Mouse (Mus musculus): ENCODE measurements around the gene Bsg.

Bsg gene

GRCm38 (mm10) chr10:79705951-79706350 is 1.7 kb downstream of the Bsg start:
- DNase-seq (ENCODE audit: low spot score), result no peak

GRCm38 (mm10) chr10:79706406-79707094 is 2.3 kb downstream of the Bsg start:
- DNase-seq (ENCODE audit: low spot score), result no peak

- no peak for DNase-seq (ENCODE audit: low spot score)
Observed at GRCm38 (mm10) chr10:79707162-79707561, 2.9 kb downstream of the Bsg start.

- no peak for DNase-seq (ENCODE audit: low spot score)
Observed at GRCm38 (mm10) chr10:79707759-79708158, 3.5 kb downstream of the Bsg start.

GRCm38 (mm10) chr10:79708668-79709067 is 4.4 kb downstream of the Bsg start:
- DNase-seq (ENCODE audit: low spot score), result no peak

- DNase-seq (ENCODE audit: low spot score), result no peak
Observed at GRCm38 (mm10) chr10:79709307-79709706, 5.0 kb downstream of the Bsg start.

- no peak for DNase-seq (ENCODE audit: low spot score)
Observed at GRCm38 (mm10) chr10:79712029-79712428, 7.7 kb downstream of the Bsg start.

GRCm38 (mm10) chr10:79712499-79713126 is 8.3 kb downstream of the Bsg start:
- DNase-seq (ENCODE audit: low spot score), result peak; percentile 73

- no peak for DNase-seq (ENCODE audit: low spot score)
Observed at GRCm38 (mm10) chr10:79713163-79713562, 8.9 kb downstream of the Bsg start.

GRCm38 (mm10) chr10:79714996-79715395 is 10.7 kb downstream of the Bsg start:
- no peak for DNase-seq (ENCODE audit: low spot score)

GRCm38 (mm10) chr10:79716254-79716987 is 12.1 kb downstream of the Bsg start, which contains the start of gene Hcn2:
Gene Hcn2 (plus strand): TSS chr10:79716634.
- DNase-seq (ENCODE audit: low spot score), result no peak

- DNase-seq (ENCODE audit: low spot score), result no peak
Observed at GRCm38 (mm10) chr10:79716988-79717355, 12.7 kb downstream of the Bsg start.

GRCm38 (mm10) chr10:79717640-79718357 is 13.5 kb downstream of the Bsg start:
- DNase-seq (ENCODE audit: low spot score), result no peak

GRCm38 (mm10) chr10:79721089-79721488 is 16.8 kb downstream of the Bsg start:
- DNase-seq (ENCODE audit: low spot score), result no peak

- no peak for DNase-seq (ENCODE audit: low spot score)
Observed at GRCm38 (mm10) chr10:79723047-79723446, 18.8 kb downstream of the Bsg start.

GRCm38 (mm10) chr10:79723692-79724091 is 19.4 kb downstream of the Bsg start:
- no peak for DNase-seq (ENCODE audit: low spot score)

GRCm38 (mm10) chr10:79726090-79726489 is 21.8 kb downstream of the Bsg start:
- DNase-seq (ENCODE audit: low spot score), result no peak

- DNase-seq (ENCODE audit: low spot score), result no peak
Observed at GRCm38 (mm10) chr10:79728323-79729249, 24.3 kb downstream of the Bsg start.

- peak; percentile 48 for DNase-seq (ENCODE audit: low spot score)
Observed at GRCm38 (mm10) chr10:79729357-79729965, 25.2 kb downstream of the Bsg start.

- DNase-seq (ENCODE audit: low spot score), result no peak
Observed at GRCm38 (mm10) chr10:79732500-79732899, 28.2 kb downstream of the Bsg start.

- DNase-seq (ENCODE audit: low spot score), result no peak
Observed at GRCm38 (mm10) chr10:79733847-79734246, 29.6 kb downstream of the Bsg start.

Measured in left cerebral cortex, adult 11 months (tissue).